In genomic region chr3:122620285-122620931, GRCm38 (mm10) we compare ENCODE assay signal across 8 mouse cellular contexts. TPM values are rescaled to one million over a fixed set of nuclear protein-coding genes. Genes with fewer than 3 reads are reported as not detected.
DNase-seq lines count a peak whose midpoint lies in the region; ATAC-seq lines count a peak whose summit lies in the region.

No protein-coding gene starts in this region.

- H3K4me1 ChIP-seq in hindbrain, embryonic 16.5 days (ENCODE audit: control insufficient read depth, insufficient read depth, low read depth, low read length), result peaks cover 19% of the 10 kb centered on the region

- under 1% methylated on average over 21 of the region's 21 CpGs for WGBS in hindbrain, embryonic 16.5 days

- peak; percentile 60 for ATAC-seq in frontal cortex, adult (ENCODE audit: low TSS enrichment)
- ATAC-seq in hindbrain, embryonic 16.5 days, result peak; percentile 45

- no peaks in the 10 kb centered on the region for H3K27me3 ChIP-seq in hindbrain, embryonic 16.5 days (replicated peaks; ENCODE audit: control insufficient read depth, insufficient read depth, low read length)

- peak; percentile 56 for DNase-seq in ES-CJ7 (ENCODE audit: low read depth, low spot score)
- peak; percentile 78 for DNase-seq in brain, adult 2 months (ENCODE audit: low read depth, low spot score)
- DNase-seq in left cerebral cortex, adult 11 months (ENCODE audit: low spot score), result peak; percentile 47
- DNase-seq in lung, postnatal 4 days, result peak; percentile 78 to 87
- peak; percentile 38 for DNase-seq in right cerebral cortex, postnatal 14 days
- no peak for DNase-seq in spleen, postnatal 36 days (ENCODE audit: low spot score in 2 of 2)

- peak overlapping the region; percentile 97 for H3K4me3 ChIP-seq in hindbrain, embryonic 16.5 days (ENCODE audit: low read length)

- H3K9ac ChIP-seq in hindbrain, embryonic 16.5 days (ENCODE audit: low read depth, low read length), result peak overlapping the region; percentile 100

- no peaks in the 10 kb centered on the region for H3K9me3 ChIP-seq in hindbrain, embryonic 16.5 days (ENCODE audit: control insufficient read depth, low read length)

- peak overlapping the region; percentile 84 for H3K4me2 ChIP-seq in hindbrain, embryonic 16.5 days (ENCODE audit: low read length)

- peak overlapping the region; percentile 96 for H3K27ac ChIP-seq in hindbrain, embryonic 16.5 days (ENCODE audit: low read depth, low read length)

- no peaks in the 10 kb centered on the region for H3K36me3 ChIP-seq in hindbrain, embryonic 16.5 days (ENCODE audit: control insufficient read depth, insufficient read depth, low read length)

RNA-seq across cellular contexts. Expression of gene Fnbp1l, which starts 0.9 kb away (rescaled TPM):
- 168 and 182 TPM in 2 replicates for polyA plus RNA-seq in hindbrain, embryonic 16.5 days (2015; fragmentation: Nextera tagmentation; extraction: Ambion mirVana)

Comparison
In these comparisons a context has a peak if more than half of its experiments do, and no peak if none do; other contexts are left out.
1. DNase-seq: peak in ES-CJ7 (single experiment), brain, adult 2 months (single experiment), left cerebral cortex, adult 11 months (single experiment), lung, postnatal 4 days (2 of 2) and right cerebral cortex, postnatal 14 days (single experiment); none in spleen, postnatal 36 days (0 of 2).